Mouse (Mus musculus): ENCODE measurements around the gene Fam181b. TPM values are rescaled to one million over a fixed set of nuclear protein-coding genes. Genes with fewer than 3 reads are reported as not detected.

Gene Fam181b
- polyA plus RNA-seq, 1 experiment from 2014 or later = 2.1 TPM

DNA sequence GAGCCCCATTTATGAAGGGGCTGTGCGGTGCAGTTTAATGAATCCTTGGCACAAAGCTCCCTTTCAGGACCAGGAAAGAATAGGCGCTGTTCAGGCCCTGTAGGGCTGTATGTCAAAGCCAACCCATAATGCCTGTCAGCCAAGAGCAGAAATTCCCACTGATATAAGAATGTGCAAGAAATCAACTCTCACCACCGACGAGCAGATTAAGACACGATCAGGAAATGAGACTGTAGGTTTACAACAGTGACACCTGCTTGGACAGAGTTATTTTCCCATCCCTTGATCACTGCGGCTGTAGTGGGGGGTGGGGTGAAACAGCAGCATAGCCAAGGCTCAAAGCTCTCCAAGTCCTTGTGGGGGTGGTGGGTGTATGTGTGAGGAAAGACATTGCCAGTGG lies 17.5 kb upstream of the Fam181b start:
- H3K27me3 ChIP-seq (replicated peaks; ENCODE audit: control insufficient read depth, insufficient read depth, low read length) = no peaks in the 10 kb centered on the region
- H3K36me3 ChIP-seq (ENCODE audit: control insufficient read depth, insufficient read depth, low read length) = no peaks in the 10 kb centered on the region
- ATAC-seq (replicated peaks; ENCODE audit: low FRiP score) (no peak), DNase-seq (ENCODE audit: low spot score) (no peak)
- H3K9ac ChIP-seq (ENCODE audit: low read depth, low read length) = no peak overlapping the region
- no peak overlapping the region for H3K4me3 ChIP-seq (ENCODE audit: low read depth, low read length)
- H3K4me1 ChIP-seq (replicated peaks; ENCODE audit: control insufficient read depth, insufficient read depth, low read length) = no peaks in the 10 kb centered on the region
- no peak overlapping the region for H3K4me2 ChIP-seq
- no peaks in the 10 kb centered on the region for H3K9me3 ChIP-seq (ENCODE audit: control insufficient read depth, low read length)
- no peak overlapping the region for H3K27ac ChIP-seq (ENCODE audit: low read depth, low read length)
- 72% methylated on average over 6 of the region's 6 CpGs for WGBS

DNA sequence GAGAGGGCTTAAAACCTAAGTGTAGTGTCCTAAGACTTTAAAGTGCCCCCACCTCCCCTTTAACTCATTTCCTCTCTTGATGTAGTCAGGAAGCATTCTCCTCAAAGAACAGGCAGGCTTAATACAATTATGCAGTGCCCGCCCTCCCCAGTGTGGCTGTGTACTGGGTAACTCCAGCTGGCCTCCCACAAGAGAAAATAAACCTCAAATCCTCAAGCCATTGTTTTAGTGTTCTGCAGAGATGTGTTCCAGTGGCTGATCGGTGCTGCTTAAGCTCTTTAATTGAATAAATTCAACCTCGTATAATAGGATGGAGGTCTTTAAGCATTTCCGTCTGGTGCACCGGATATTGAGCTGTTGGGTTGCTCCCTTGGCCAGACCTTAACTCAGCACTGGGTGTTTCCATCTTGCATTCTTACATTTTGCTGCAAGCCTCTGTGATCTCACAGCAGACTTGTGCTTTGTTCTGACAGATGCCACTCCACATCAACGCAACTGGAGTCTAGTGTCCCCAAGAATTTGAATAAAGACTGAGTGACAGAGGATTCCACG lies 12.1 kb upstream of the Fam181b start:
- Histone ChIP-seq H3K4me2 (no peak overlapping the region), H3K4me3 (ENCODE audit: low read depth, low read length) (no peak overlapping the region), H3K36me3 (ENCODE audit: control insufficient read depth, insufficient read depth, low read length) (no peaks in the 10 kb centered on the region), H3K27ac (ENCODE audit: low read depth, low read length) (no peak overlapping the region), H3K9ac (ENCODE audit: low read depth, low read length) (no peak overlapping the region), H3K27me3 (replicated peaks; ENCODE audit: control insufficient read depth, insufficient read depth, low read length) (no peaks in the 10 kb centered on the region), H3K9me3 (ENCODE audit: control insufficient read depth, low read length) (no peaks in the 10 kb centered on the region), H3K4me1 (replicated peaks; ENCODE audit: control insufficient read depth, insufficient read depth, low read length) (no peaks in the 10 kb centered on the region)
- WGBS = 62% methylated on average over 7 of the region's 7 CpGs
- ATAC-seq (replicated peaks; ENCODE audit: low FRiP score) (no peak), DNase-seq (ENCODE audit: low spot score) (no peak)

DNA sequence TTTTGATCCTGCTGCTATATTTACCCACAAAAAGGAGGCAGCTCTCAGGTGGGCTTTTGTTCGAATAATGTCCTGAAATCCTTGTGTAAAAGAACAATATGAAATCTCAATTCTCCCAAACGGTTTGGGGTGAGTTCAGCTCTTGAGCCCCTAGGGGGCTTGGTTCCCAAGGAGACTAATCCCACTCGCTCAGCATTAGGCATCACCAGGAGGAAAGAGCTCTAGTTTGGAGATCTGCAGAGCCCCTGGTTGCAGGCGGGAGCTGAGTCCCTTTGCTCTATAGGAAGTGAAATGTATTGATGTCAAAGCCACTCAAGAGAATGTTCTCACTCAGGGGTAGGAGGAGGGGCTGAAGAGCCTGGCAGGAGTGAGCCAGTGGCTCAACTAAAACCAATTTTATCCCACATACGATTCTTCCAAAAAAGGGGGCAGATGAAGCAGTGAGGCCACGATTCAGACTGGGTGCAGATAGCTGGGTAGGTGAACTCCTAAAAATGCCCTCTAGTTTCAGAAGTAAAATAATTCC lies 3.2 kb upstream of the Fam181b start:
- Histone ChIP-seq H3K27me3 (replicated peaks; ENCODE audit: control insufficient read depth, insufficient read depth, low read length) (peaks cover 33% of the 10 kb centered on the region), H3K27ac (ENCODE audit: low read depth, low read length) (no peak overlapping the region), H3K9ac (ENCODE audit: low read depth, low read length) (no peak overlapping the region), H3K4me2 (no peak overlapping the region), H3K9me3 (ENCODE audit: control insufficient read depth, low read length) (no peaks in the 10 kb centered on the region), H3K4me1 (replicated peaks; ENCODE audit: control insufficient read depth, insufficient read depth, low read length) (no peaks in the 10 kb centered on the region), H3K36me3 (ENCODE audit: control insufficient read depth, insufficient read depth, low read length) (no peaks in the 10 kb centered on the region), H3K4me3 (ENCODE audit: low read depth, low read length) (no peak overlapping the region)
- ATAC-seq (replicated peaks; ENCODE audit: low FRiP score) (no peak), DNase-seq (ENCODE audit: low spot score) (no peak)
- WGBS = 22% methylated on average over 6 of the region's 6 CpGs

DNA sequence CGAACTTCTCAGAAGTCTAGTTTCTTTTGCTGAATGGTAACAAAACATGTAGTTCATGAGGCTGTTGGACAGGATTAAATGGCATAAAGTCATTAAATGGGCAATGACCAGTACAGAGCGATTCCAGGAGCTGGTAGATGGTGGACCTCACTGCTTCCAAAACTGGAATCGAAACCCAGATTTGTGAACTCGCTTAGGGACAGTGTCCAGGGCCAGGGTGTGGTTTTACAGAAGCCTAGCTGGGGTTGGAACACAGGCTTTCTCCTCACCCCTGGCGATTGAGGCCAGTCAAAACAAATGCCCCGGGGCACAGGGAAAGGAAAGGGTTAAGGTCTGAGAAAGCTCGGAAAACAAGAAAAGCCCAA lies 263 bp upstream of the Fam181b start:
- Histone ChIP-seq H3K27ac (ENCODE audit: low read depth, low read length) (no peak overlapping the region), H3K4me1 (replicated peaks; ENCODE audit: control insufficient read depth, insufficient read depth, low read length) (no peaks in the 10 kb centered on the region), H3K4me2 (peak overlapping the region; percentile 72), H3K27me3 (replicated peaks; ENCODE audit: control insufficient read depth, insufficient read depth, low read length) (peaks cover 43% of the 10 kb centered on the region), H3K36me3 (ENCODE audit: control insufficient read depth, insufficient read depth, low read length) (no peaks in the 10 kb centered on the region), H3K9me3 (ENCODE audit: control insufficient read depth, low read length) (no peaks in the 10 kb centered on the region), H3K4me3 (ENCODE audit: low read depth, low read length) (peak overlapping the region; percentile 54), H3K9ac (ENCODE audit: low read depth, low read length) (no peak overlapping the region)
- ATAC-seq (replicated peaks; ENCODE audit: low FRiP score) (peak; percentile 39; the same call in 1 of the 2 replicates), DNase-seq (ENCODE audit: low spot score) (no peak)
- 32% methylated on average over 7 of the region's 7 CpGs for WGBS

DNA sequence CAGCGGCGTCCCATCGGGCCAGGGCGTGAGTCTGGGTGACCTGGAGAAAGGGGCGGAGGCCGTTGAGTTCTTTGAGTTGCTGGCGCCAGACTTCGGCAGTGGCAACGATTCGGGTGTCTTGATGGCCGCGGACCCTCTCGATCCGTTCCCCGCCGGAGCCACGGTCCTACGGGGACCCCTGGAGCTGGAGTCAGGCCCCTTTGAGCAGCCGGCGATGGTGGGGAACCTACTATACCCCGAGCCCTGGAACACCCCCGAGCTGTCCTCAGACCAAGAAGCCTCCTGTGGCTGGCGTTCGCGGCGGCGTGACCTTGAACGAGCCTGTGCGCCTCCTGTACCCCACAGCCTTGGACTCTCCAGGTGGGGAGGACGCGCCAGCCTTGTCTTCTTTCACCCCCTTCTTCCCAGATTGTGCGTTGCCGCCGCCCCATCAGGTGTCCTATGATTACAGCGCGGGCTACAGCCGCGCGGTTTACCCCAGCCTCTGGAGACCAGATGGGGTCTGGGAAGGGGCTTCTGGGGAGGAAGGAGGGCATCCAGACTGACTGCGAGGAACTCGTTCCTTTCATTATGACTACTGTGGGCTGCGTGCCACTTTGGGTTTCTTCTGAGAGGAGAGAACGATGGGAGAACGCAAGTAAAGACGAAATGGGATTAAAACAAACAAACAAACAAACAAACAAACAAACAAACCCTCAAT lies 1.2 kb downstream of the Fam181b start:
- no peaks in the 10 kb centered on the region for H3K4me1 ChIP-seq (replicated peaks; ENCODE audit: control insufficient read depth, insufficient read depth, low read length)
- no peak overlapping the region for H3K27ac ChIP-seq (ENCODE audit: low read depth, low read length)
- H3K36me3 ChIP-seq (ENCODE audit: control insufficient read depth, insufficient read depth, low read length) = no peaks in the 10 kb centered on the region
- peaks cover 43% of the 10 kb centered on the region for H3K27me3 ChIP-seq (replicated peaks; ENCODE audit: control insufficient read depth, insufficient read depth, low read length)
- peak; percentile 45 for DNase-seq (ENCODE audit: low spot score)
- H3K4me3 ChIP-seq (ENCODE audit: low read depth, low read length) = peak overlapping the region; percentile 54
- peak; percentile 29; the same call in 1 of the 2 replicates for ATAC-seq (replicated peaks; ENCODE audit: low FRiP score)
- H3K9ac ChIP-seq (ENCODE audit: low read depth, low read length) = no peak overlapping the region
- H3K4me2 ChIP-seq = peak overlapping the region; percentile 72
- WGBS = 2% methylated on average over 45 of the region's 45 CpGs
- no peaks in the 10 kb centered on the region for H3K9me3 ChIP-seq (ENCODE audit: control insufficient read depth, low read length)

DNA sequence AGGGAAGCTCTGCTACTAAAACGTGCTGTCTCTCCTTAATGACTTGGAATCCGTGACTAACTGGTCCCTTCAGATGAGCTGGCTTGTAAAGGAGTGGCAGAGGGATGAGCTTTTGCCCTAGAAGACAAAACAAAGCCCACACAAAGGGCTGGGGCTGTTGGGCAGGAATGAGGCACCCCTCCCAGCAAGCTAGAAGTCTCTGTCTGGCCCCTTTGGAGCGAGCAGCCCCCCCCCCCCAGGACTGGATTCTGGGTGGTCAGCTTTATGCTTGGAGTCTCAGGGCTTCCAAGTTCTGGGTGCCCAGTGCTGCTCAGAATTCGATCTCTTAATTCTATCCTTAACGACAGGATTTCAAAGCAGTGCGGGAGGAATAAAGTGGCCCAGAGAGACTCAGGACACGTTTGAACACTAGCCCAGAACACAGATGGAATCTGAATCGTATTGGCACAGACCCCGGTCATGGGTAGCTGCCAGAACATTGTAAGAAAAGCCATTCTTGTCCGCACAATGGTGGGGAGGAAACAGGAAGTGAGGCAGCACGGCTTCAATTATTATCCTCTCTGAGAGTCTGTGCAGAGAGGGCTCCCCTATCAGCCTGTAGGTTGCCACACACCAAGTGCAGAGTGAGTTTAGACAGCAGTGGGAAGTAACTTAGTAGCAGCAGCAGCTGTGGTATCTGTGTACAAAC lies 13.8 kb downstream of the Fam181b start:
- ATAC-seq (replicated peaks; ENCODE audit: low FRiP score) = 0 out of 2 replicates have a peak, but pooled peaks have one; percentile 61
- no peak for DNase-seq (ENCODE audit: low spot score)

DNA sequence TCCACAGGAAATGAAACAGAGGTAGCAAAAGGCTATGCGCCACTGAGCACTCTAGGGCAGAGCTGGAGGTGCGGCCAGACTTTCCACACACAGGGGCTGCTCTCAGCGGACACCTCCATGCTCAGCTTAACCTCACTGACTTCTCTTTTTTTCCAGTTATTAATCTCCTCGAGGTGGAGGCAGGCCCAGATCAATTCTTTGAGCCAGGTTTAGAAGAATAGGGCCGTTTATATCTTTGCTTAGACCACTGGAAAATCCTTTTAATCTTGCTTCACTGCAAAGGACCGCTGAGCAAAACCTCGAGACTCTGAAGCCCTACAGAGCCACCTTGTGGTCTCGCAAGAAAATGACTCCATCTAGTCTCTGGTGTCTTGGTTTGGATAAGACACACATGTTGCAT lies 15.8 kb downstream of the Fam181b start:
- WGBS = 9% methylated on average over 8 of the region's 8 CpGs
- ATAC-seq (replicated peaks; ENCODE audit: low FRiP score) (0 out of 2 replicates have a peak, but pooled peaks have one; percentile 54), DNase-seq (ENCODE audit: low spot score) (peak; percentile 37)
- Histone ChIP-seq H3K27me3 (replicated peaks; ENCODE audit: control insufficient read depth, insufficient read depth, low read length) (no peaks in the 10 kb centered on the region), H3K4me1 (replicated peaks; ENCODE audit: control insufficient read depth, insufficient read depth, low read length) (no peaks in the 10 kb centered on the region), H3K27ac (ENCODE audit: low read depth, low read length) (no peak overlapping the region), H3K4me2 (peak overlapping the region; percentile 8; the same call in 1 of the 2 replicates), H3K9ac (ENCODE audit: low read depth, low read length) (no peak overlapping the region), H3K36me3 (ENCODE audit: control insufficient read depth, insufficient read depth, low read length) (no peaks in the 10 kb centered on the region), H3K4me3 (ENCODE audit: low read depth, low read length) (no peak overlapping the region), H3K9me3 (ENCODE audit: control insufficient read depth, low read length) (no peaks in the 10 kb centered on the region)

More for the DNA sequence above, 13.8 kb downstream of the Fam181b start:
- WGBS = 39% methylated on average over 11 of the region's 11 CpGs
- no peak overlapping the region for H3K27ac ChIP-seq (ENCODE audit: low read depth, low read length)
- no peaks in the 10 kb centered on the region for H3K4me1 ChIP-seq (replicated peaks; ENCODE audit: control insufficient read depth, insufficient read depth, low read length)
- H3K27me3 ChIP-seq (replicated peaks; ENCODE audit: control insufficient read depth, insufficient read depth, low read length) = no peaks in the 10 kb centered on the region
- no peaks in the 10 kb centered on the region for H3K36me3 ChIP-seq (ENCODE audit: control insufficient read depth, insufficient read depth, low read length)
- no peaks in the 10 kb centered on the region for H3K9me3 ChIP-seq (ENCODE audit: control insufficient read depth, low read length)
- no peak overlapping the region for H3K9ac ChIP-seq (ENCODE audit: low read depth, low read length)
- H3K4me3 ChIP-seq (ENCODE audit: low read depth, low read length) = no peak overlapping the region
- H3K4me2 ChIP-seq = no peak overlapping the region

DNA sequence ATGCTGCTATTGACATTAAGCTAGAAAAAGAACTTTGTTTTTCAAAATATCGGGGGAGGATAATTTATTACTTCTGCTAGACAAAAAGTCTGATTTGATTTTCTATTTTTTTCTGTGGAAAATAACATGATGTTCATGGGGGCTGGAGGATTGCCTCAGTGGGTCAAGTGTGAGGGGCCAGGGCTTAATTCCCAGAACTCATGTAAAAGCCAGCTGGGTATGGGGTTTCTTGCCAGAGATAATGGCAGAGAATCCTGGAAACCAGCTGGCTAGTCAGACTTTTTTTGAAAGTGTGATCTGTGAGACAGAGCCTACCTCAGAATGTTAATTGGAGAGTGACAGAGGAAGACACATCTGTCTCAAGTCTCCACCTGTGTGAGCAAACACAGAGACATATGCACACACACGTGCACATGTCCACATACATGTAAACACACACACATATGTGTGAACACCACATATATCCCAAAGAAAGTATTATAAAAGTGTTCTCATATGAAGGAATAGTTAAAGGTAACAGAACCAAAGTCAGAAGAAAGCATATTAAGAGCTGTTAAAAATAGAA lies 25.2 kb downstream of the Fam181b start:
- DNase-seq (ENCODE audit: low spot score) (no peak), ATAC-seq (replicated peaks; ENCODE audit: low FRiP score) (no peak)
- H3K27ac ChIP-seq (ENCODE audit: low read depth, low read length) = no peak overlapping the region
- H3K36me3 ChIP-seq (ENCODE audit: control insufficient read depth, insufficient read depth, low read length) = no peaks in the 10 kb centered on the region
- no peak overlapping the region for H3K4me2 ChIP-seq
- H3K27me3 ChIP-seq (replicated peaks; ENCODE audit: control insufficient read depth, insufficient read depth, low read length) = no peaks in the 10 kb centered on the region
- no peaks in the 10 kb centered on the region for H3K9me3 ChIP-seq (ENCODE audit: control insufficient read depth, low read length)
- no peaks in the 10 kb centered on the region for H3K4me1 ChIP-seq (replicated peaks; ENCODE audit: control insufficient read depth, insufficient read depth, low read length)
- WGBS = 83% methylated on average over 2 of the region's 2 CpGs
- no peak overlapping the region for H3K9ac ChIP-seq (ENCODE audit: low read depth, low read length)
- H3K4me3 ChIP-seq (ENCODE audit: low read depth, low read length) = no peak overlapping the region
